Comparison of ENCODE assay signal across 8 mouse cellular contexts in the genomic region with DNA sequence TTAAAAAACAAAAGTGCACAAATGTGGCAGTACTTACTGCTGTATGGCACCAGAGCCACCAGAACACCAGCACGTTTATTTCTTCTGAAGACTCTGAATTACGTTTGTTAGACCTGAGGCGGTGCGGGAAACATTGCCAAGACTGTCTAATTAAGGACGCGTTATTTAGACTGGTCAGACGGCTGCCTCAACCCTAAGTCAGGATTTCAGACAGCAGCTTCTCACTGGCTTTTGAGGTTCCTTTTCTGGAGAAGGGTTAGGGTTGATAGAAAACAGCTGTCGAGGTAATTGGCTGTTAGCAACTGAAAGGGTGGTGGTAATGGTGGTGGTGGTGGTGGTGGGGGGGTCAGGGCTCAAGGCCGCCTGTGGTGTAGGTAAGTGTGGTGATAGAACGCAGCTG. TPM values are rescaled to one million over a fixed set of nuclear protein-coding genes. Genes with fewer than 3 reads are reported as not detected.
A peak's percentile ranks its signal among the peaks of the same experiment; 100 is the strongest.
DNase-seq lines count a peak whose midpoint lies in the region; ATAC-seq and TF ChIP-seq lines count a peak whose summit lies in the region.

No protein-coding gene starts in this region.

- no peaks in the 10 kb centered on the region for H3K79me2 ChIP-seq in heart, adult 2 months (replicated peaks; ENCODE audit: control insufficient read depth, insufficient read depth, low read length)

- H3K27ac ChIP-seq in heart, embryonic 15.5 days: no peak overlapping the region
- H3K27ac ChIP-seq in heart, adult 2 months: no peak overlapping the region
- H3K27ac ChIP-seq in hindbrain, embryonic 13.5 days: no peak overlapping the region
- H3K27ac ChIP-seq in midbrain, embryonic 13.5 days: no peak overlapping the region
- no peak overlapping the region for H3K27ac ChIP-seq in cerebellum, adult 2 months (ENCODE audit: insufficient read depth, low read length)

- no peaks in the 10 kb centered on the region for H3K9me3 ChIP-seq in heart, embryonic 15.5 days (replicated peaks)
- no peaks in the 10 kb centered on the region for H3K9me3 ChIP-seq in hindbrain, embryonic 13.5 days
- H3K9me3 ChIP-seq in midbrain, embryonic 13.5 days: no peaks in the 10 kb centered on the region

- H3K4me2 ChIP-seq in heart, embryonic 15.5 days: peak overlapping the region; percentile 58
- H3K4me2 ChIP-seq in hindbrain, embryonic 13.5 days: peak overlapping the region; percentile 41
- peak overlapping the region; percentile 28 for H3K4me2 ChIP-seq in midbrain, embryonic 13.5 days (replicated peaks)

- TF ChIP-seq EP300 in heart, adult 2 months (IDR thresholded peaks at IDR 0.05; ENCODE audit: insufficient read depth, low read depth, low read length): no peak

- ATAC-seq in heart, embryonic 15.5 days (replicated peaks; ENCODE audit: insufficient number of reproducible peaks, insufficient read depth, low FRiP score, low read depth): no peak
- no peak for ATAC-seq in hindbrain, embryonic 13.5 days (ENCODE audit: low FRiP score)
- no peak for ATAC-seq in midbrain, embryonic 13.5 days
- no peak for ATAC-seq in erythroid progenitor cell, adult 5-6 weeks (replicated peaks; ENCODE audit: low FRiP score, poor library complexity, severe bottlenecking)

- intact Hi-C loops in heart, adult 2 months (cut with DNase I): no loop called here

- peak overlapping the region; percentile 42 for H3K4me3 ChIP-seq in heart, embryonic 15.5 days
- H3K4me3 ChIP-seq in heart, adult 2 months: no peak overlapping the region
- peak overlapping the region; percentile 10 for H3K4me3 ChIP-seq in hindbrain, embryonic 13.5 days
- H3K4me3 ChIP-seq in midbrain, embryonic 13.5 days (replicated peaks): peak overlapping the region; percentile 15
- no peak overlapping the region for H3K4me3 ChIP-seq in cerebellum, adult 2 months (replicated peaks; ENCODE audit: insufficient read depth, low read depth, low read length)

- no peaks in the 10 kb centered on the region for H3K27me3 ChIP-seq in heart, embryonic 15.5 days
- no peaks in the 10 kb centered on the region for H3K27me3 ChIP-seq in heart, adult 2 months (ENCODE audit: control insufficient read depth, insufficient read depth, low read length)
- H3K27me3 ChIP-seq in hindbrain, embryonic 13.5 days: peaks cover 32% of the 10 kb centered on the region
- H3K27me3 ChIP-seq in midbrain, embryonic 13.5 days: peaks cover 21% of the 10 kb centered on the region
- no peaks in the 10 kb centered on the region; the same call in 1 of the 2 replicates for H3K27me3 ChIP-seq in cerebellum, adult 2 months (ENCODE audit: control insufficient read depth, insufficient read depth, low read length)

- no peaks in the 10 kb centered on the region for H3K36me3 ChIP-seq in heart, embryonic 15.5 days
- no peaks in the 10 kb centered on the region for H3K36me3 ChIP-seq in heart, adult 2 months (ENCODE audit: control insufficient read depth, insufficient read depth, low read length)
- no peaks in the 10 kb centered on the region for H3K36me3 ChIP-seq in hindbrain, embryonic 13.5 days
- no peaks in the 10 kb centered on the region for H3K36me3 ChIP-seq in midbrain, embryonic 13.5 days

- no peak overlapping the region for H3K9ac ChIP-seq in heart, embryonic 15.5 days
- H3K9ac ChIP-seq in heart, adult 2 months (ENCODE audit: low read depth, low read length): no peak overlapping the region
- H3K9ac ChIP-seq in hindbrain, embryonic 13.5 days: no peak overlapping the region
- H3K9ac ChIP-seq in midbrain, embryonic 13.5 days (replicated peaks): no peak overlapping the region

- no peak for TF ChIP-seq POLR2A in heart, adult 2 months (IDR thresholded peaks at IDR 0.05; ENCODE audit: insufficient read depth, low read depth, low read length)
- no peak for TF ChIP-seq POLR2A in brain, embryonic 14.5 days (IDR thresholded peaks at IDR 0.05; ENCODE audit: borderline replicate concordance, extremely low read depth, insufficient read depth, insufficient read length, poor library complexity, severe bottlenecking)
- TF ChIP-seq POLR2A in cerebellum, adult 2 months (IDR thresholded peaks at IDR 0.05; ENCODE audit: borderline replicate concordance, insufficient read depth, low read length): no peak

- 8% methylated on average over 10 of the region's 10 CpGs for WGBS in heart, embryonic 15.5 days
- 23% methylated on average over 10 of the region's 10 CpGs for WGBS in heart, adult 2 months
- 5% methylated on average over 10 of the region's 10 CpGs for WGBS in hindbrain, embryonic 13.5 days
- WGBS in midbrain, embryonic 13.5 days: 7% methylated on average over 10 of the region's 10 CpGs
- 21% methylated on average over 10 of the region's 10 CpGs for WGBS in cerebellum, adult 2 months

- H3K4me1 ChIP-seq in heart, embryonic 15.5 days (replicated peaks): peaks cover 14% of the 10 kb centered on the region; the same call in 1 of the 2 replicates
- no peaks in the 10 kb centered on the region for H3K4me1 ChIP-seq in heart, adult 2 months (ENCODE audit: control insufficient read depth, insufficient read depth, low read length)
- no peaks in the 10 kb centered on the region for H3K4me1 ChIP-seq in hindbrain, embryonic 13.5 days (replicated peaks)
- peaks cover 9% of the 10 kb centered on the region; the same call in 1 of the 2 replicates for H3K4me1 ChIP-seq in midbrain, embryonic 13.5 days (replicated peaks)
- no peaks in the 10 kb centered on the region for H3K4me1 ChIP-seq in cerebellum, adult 2 months (ENCODE audit: control insufficient read depth, insufficient read depth, low read length)

- no peak for TF ChIP-seq CTCF in heart, adult 2 months (IDR thresholded peaks at IDR 0.05)
- TF ChIP-seq CTCF in brain, embryonic 14.5 days (IDR thresholded peaks at IDR 0.05; ENCODE audit: borderline replicate concordance, extremely low read depth, insufficient read depth, insufficient read length): no peak
- TF ChIP-seq CTCF in cerebellum, adult 2 months (IDR thresholded peaks at IDR 0.05; ENCODE audit: borderline replicate concordance, insufficient read depth, low read depth, low read length): no peak

- DNase-seq in heart, adult 2 months: no peak
- DNase-seq in brain, embryonic 14.5 days (ENCODE audit: low read depth): peak; percentile 68
- no peak for DNase-seq in cerebellum, adult 2 months
- no peak for DNase-seq in adipocyte (ENCODE audit: low spot score)

RNA-seq across cellular contexts. Expression of a gene that starts 10.0 kb away (rescaled TPM):
- polyA plus RNA-seq in heart, embryonic 15.5 days (2015; fragmentation: Nextera tagmentation; extraction: Ambion mirVana): 0.31 and 0.41 TPM in 2 replicates
- not detected for total RNA-seq in heart, adult 2 months (2021)
- polyA plus RNA-seq in heart, adult 2 months (2012; rRNA removed): not detected in 2 replicates
- 0.03 and 0.11 TPM in 2 replicates for polyA plus RNA-seq in brain, embryonic 14.5 days (2012; rRNA removed)
- polyA plus RNA-seq in hindbrain, embryonic 13.5 days (2015; fragmentation: Nextera tagmentation; extraction: Ambion mirVana): 0.12 TPM in 1 of 2 replicates, not detected in the other
- polyA plus RNA-seq in midbrain, embryonic 13.5 days (2015; fragmentation: Nextera tagmentation; extraction: Ambion mirVana): 0.13 TPM in 2 replicates
- 0.20 and 0.21 TPM in 2 replicates for polyA plus RNA-seq in cerebellum, adult 2 months (2012; rRNA removed)
- not detected in 2 replicates for total RNA-seq in erythroid progenitor cell, adult 5-6 weeks (2015; ENCODE audit: low replicate concordance)
- not detected in 2 replicates for total RNA-seq in erythroid progenitor cell, adult 5-6 weeks (2017; ENCODE audit: low replicate concordance)

RNA-seq across cellular contexts. Expression of a gene that starts 32.2 kb away (rescaled TPM):
- 5.4 and 5.7 TPM in 2 replicates for polyA plus RNA-seq in heart, embryonic 15.5 days (2015; fragmentation: Nextera tagmentation; extraction: Ambion mirVana)
- total RNA-seq in heart, adult 2 months (2021): 100 to 1,000 TPM; 212 to 239 TPM
- polyA plus RNA-seq in heart, adult 2 months (2012; rRNA removed): 53.1 and 61.9 TPM in 2 replicates
- 23.3 and 31.7 TPM in 2 replicates for polyA plus RNA-seq in brain, embryonic 14.5 days (2012; rRNA removed)
- 4.2 and 5.7 TPM in 2 replicates for polyA plus RNA-seq in hindbrain, embryonic 13.5 days (2015; fragmentation: Nextera tagmentation; extraction: Ambion mirVana)
- 6.4 and 7.4 TPM in 2 replicates for polyA plus RNA-seq in midbrain, embryonic 13.5 days (2015; fragmentation: Nextera tagmentation; extraction: Ambion mirVana)
- 33.0 and 35.8 TPM in 2 replicates for polyA plus RNA-seq in cerebellum, adult 2 months (2012; rRNA removed)
- total RNA-seq in erythroid progenitor cell, adult 5-6 weeks (2015; ENCODE audit: low replicate concordance): 323 and 492 TPM in 2 replicates
- 3,110 and 3,215 TPM in 2 replicates for total RNA-seq in erythroid progenitor cell, adult 5-6 weeks (2017; ENCODE audit: low replicate concordance)

RNA-seq across cellular contexts. Expression of a gene that starts 33.0 kb away (rescaled TPM):
- polyA plus RNA-seq in heart, embryonic 15.5 days (2015; fragmentation: Nextera tagmentation; extraction: Ambion mirVana): 0.85 and 1.4 TPM in 2 replicates
- not detected for total RNA-seq in heart, adult 2 months (2021)
- 0.20 TPM in 1 of 2 replicates, not detected in the other for polyA plus RNA-seq in heart, adult 2 months (2012; rRNA removed)
- polyA plus RNA-seq in brain, embryonic 14.5 days (2012; rRNA removed): 0.05 and 0.12 TPM in 2 replicates
- 0.06 TPM in 1 of 2 replicates, not detected in the other for polyA plus RNA-seq in hindbrain, embryonic 13.5 days (2015; fragmentation: Nextera tagmentation; extraction: Ambion mirVana)
- 0.04 and 0.13 TPM in 2 replicates for polyA plus RNA-seq in midbrain, embryonic 13.5 days (2015; fragmentation: Nextera tagmentation; extraction: Ambion mirVana)
- 0.21 and 0.32 TPM in 2 replicates for polyA plus RNA-seq in cerebellum, adult 2 months (2012; rRNA removed)
- total RNA-seq in erythroid progenitor cell, adult 5-6 weeks (2015; ENCODE audit: low replicate concordance): 1.4 and 4.2 TPM in 2 replicates
- 0.90 and 1.4 TPM in 2 replicates for total RNA-seq in erythroid progenitor cell, adult 5-6 weeks (2017; ENCODE audit: low replicate concordance)

RNA-seq across cellular contexts. Expression of a gene that starts 35.1 kb away (rescaled TPM):
- 2.2 and 2.6 TPM in 2 replicates for polyA plus RNA-seq in heart, embryonic 15.5 days (2015; fragmentation: Nextera tagmentation; extraction: Ambion mirVana)
- 1 to 10 TPM; 4.4 to 9.8 TPM for total RNA-seq in heart, adult 2 months (2021)
- 1.9 and 2.0 TPM in 2 replicates for polyA plus RNA-seq in heart, adult 2 months (2012; rRNA removed)
- polyA plus RNA-seq in brain, embryonic 14.5 days (2012; rRNA removed): 474 and 536 TPM in 2 replicates
- 2.4 TPM in 1 of 2 replicates, not detected in the other for polyA plus RNA-seq in hindbrain, embryonic 13.5 days (2015; fragmentation: Nextera tagmentation; extraction: Ambion mirVana)
- polyA plus RNA-seq in midbrain, embryonic 13.5 days (2015; fragmentation: Nextera tagmentation; extraction: Ambion mirVana): 1.3 and 3.0 TPM in 2 replicates
- 0.60 and 2.4 TPM in 2 replicates for polyA plus RNA-seq in cerebellum, adult 2 months (2012; rRNA removed)
- total RNA-seq in erythroid progenitor cell, adult 5-6 weeks (2015; ENCODE audit: low replicate concordance): 180 and 320 TPM in 2 replicates
- total RNA-seq in erythroid progenitor cell, adult 5-6 weeks (2017; ENCODE audit: low replicate concordance): 7,936 and 7,993 TPM in 2 replicates

RNA-seq across cellular contexts. Expression of a gene that starts 36.6 kb away (rescaled TPM):
- 1.6 and 3.1 TPM in 2 replicates for polyA plus RNA-seq in heart, embryonic 15.5 days (2015; fragmentation: Nextera tagmentation; extraction: Ambion mirVana)
- 1 to 10 TPM in 1 of 2 experiments, under 1 TPM in 1; 0.94 to 2.1 TPM for total RNA-seq in heart, adult 2 months (2021)
- 0.80 and 1.8 TPM in 2 replicates for polyA plus RNA-seq in heart, adult 2 months (2012; rRNA removed)
- polyA plus RNA-seq in brain, embryonic 14.5 days (2012; rRNA removed): 25.5 and 42.1 TPM in 2 replicates
- 1.8 and 3.0 TPM in 2 replicates for polyA plus RNA-seq in hindbrain, embryonic 13.5 days (2015; fragmentation: Nextera tagmentation; extraction: Ambion mirVana)
- polyA plus RNA-seq in midbrain, embryonic 13.5 days (2015; fragmentation: Nextera tagmentation; extraction: Ambion mirVana): 3.1 and 5.3 TPM in 2 replicates
- 0.29 TPM in 1 of 2 replicates, not detected in the other for polyA plus RNA-seq in cerebellum, adult 2 months (2012; rRNA removed)
- 573 TPM in 2 replicates for total RNA-seq in erythroid progenitor cell, adult 5-6 weeks (2015; ENCODE audit: low replicate concordance)
- 250 and 889 TPM in 2 replicates for total RNA-seq in erythroid progenitor cell, adult 5-6 weeks (2017; ENCODE audit: low replicate concordance)

Comparison
In these comparisons a context has a peak if more than half of its experiments do, and no peak if none do; other contexts are left out.
1. H3K4me3 ChIP-seq: peak in heart, embryonic 15.5 days (single experiment), hindbrain, embryonic 13.5 days (single experiment) and midbrain, embryonic 13.5 days (single experiment); none in heart, adult 2 months (single experiment) and cerebellum, adult 2 months (single experiment).
2. Peak in every context shown above with its lines, with median percentiles within 50 percentile points of each other: H3K4me2 ChIP-seq.